Mouse (Mus musculus) heart, adult 8-10 months (tissue): ENCODE results near the gene Jade2. TPM values are rescaled to one million over a fixed set of nuclear protein-coding genes. Genes with fewer than 3 reads are reported as not detected.

Source experiments
- DNase-seq: peaks from one replicate; pipeline ENCODE4 v3.0.0; 2022; ENCODE audit warnings: low spot score
- total RNA-seq, 4 experiments: library from RNA; stranded (reverse); gene quantifications; 2 replicates each; pipeline ENCODE4 v1.2.4; 2022

The Jade2 gene
- total RNA-seq: 10 to 100 TPM in 3 of 4 experiments, 1 to 10 TPM in 1; 9.8 to 14.8 (median 11.8) TPM

GRCm38 (mm10) chr11:51857081-51857671, at the start of gene Jade2:
TSS of gene Jade2 (minus strand) at chr11:51857653.
- DNase-seq: peak; percentile 54

GRCm38 (mm10) chr11:51904224-51904623, 46.8 kb upstream of the Jade2 start:
- DNase-seq: no peak

GRCm38 (mm10) chr11:51899691-51900090, 42.2 kb upstream of the Jade2 start:
- DNase-seq: no peak

GRCm38 (mm10) chr11:51898326-51899080, 41.0 kb upstream of the Jade2 start:
- DNase-seq: no peak

GRCm38 (mm10) chr11:51897311-51897710, 39.9 kb upstream of the Jade2 start:
- DNase-seq: peak; percentile 72

- no peak for DNase-seq
These were observed 38.6 kb upstream of the Jade2 start for GRCm38 (mm10) chr11:51896012-51896411.

GRCm38 (mm10) chr11:51885681-51886080, 28.2 kb upstream of the Jade2 start:
- DNase-seq: peak; percentile 42

- no peak for DNase-seq
These were observed 26.6 kb upstream of the Jade2 start for GRCm38 (mm10) chr11:51884092-51884491.

- DNase-seq: no peak
These were observed 26.2 kb upstream of the Jade2 start for GRCm38 (mm10) chr11:51883670-51884069.

GRCm38 (mm10) chr11:51881776-51882175, 24.3 kb upstream of the Jade2 start:
- no peak for DNase-seq

GRCm38 (mm10) chr11:51881041-51881730, 23.7 kb upstream of the Jade2 start:
- DNase-seq: no peak

GRCm38 (mm10) chr11:51876943-51877344, 19.5 kb upstream of the Jade2 start:
- no peak for DNase-seq

GRCm38 (mm10) chr11:51875792-51876195, 18.3 kb upstream of the Jade2 start:
- DNase-seq: no peak

GRCm38 (mm10) chr11:51875086-51875485, 17.6 kb upstream of the Jade2 start:
- no peak for DNase-seq

- peak; percentile 85 for DNase-seq
These were observed 17.0 kb upstream of the Jade2 start for GRCm38 (mm10) chr11:51874266-51875036.

- DNase-seq: no peak
These were observed 15.7 kb upstream of the Jade2 start for GRCm38 (mm10) chr11:51873141-51873540.

- DNase-seq: no peak
These were observed 9.8 kb upstream of the Jade2 start for GRCm38 (mm10) chr11:51867261-51867660.

- DNase-seq: no peak
These were observed 8.6 kb upstream of the Jade2 start for GRCm38 (mm10) chr11:51866020-51866419.

- DNase-seq: no peak
These were observed 3.2 kb upstream of the Jade2 start for GRCm38 (mm10) chr11:51860666-51861065.

- no peak for DNase-seq
These were observed 2.1 kb upstream of the Jade2 start for GRCm38 (mm10) chr11:51859561-51859960.

- peak; percentile 89 for DNase-seq
These were observed 1.1 kb upstream of the Jade2 start for GRCm38 (mm10) chr11:51858528-51859051.
